Mouse (Mus musculus) bone marrow, adult 2 months (tissue): Measurements from ENCODE around the gene Mfsd6l. TPM values are rescaled to one million over a fixed set of nuclear protein-coding genes. Genes with fewer than 3 reads are reported as not detected.

ENCODE experiments used
- H3K27ac ChIP-seq: fragments of 200-500 bp; 2 replicates; pipeline ENCODE4 v1.5.1; 2012; ENCODE audit warnings: low read depth, mild to moderate bottlenecking, control low read depth, inconsistent platforms, low read length; ENCODE audit not compliant: control insufficient read depth, poor library complexity, insufficient read depth
- H3K4me1 ChIP-seq: fragments of 200-500 bp; 2 replicates; pipeline ENCODE4 v1.6.1; 2011; ENCODE audit warnings: low read length; ENCODE audit not compliant: control insufficient read depth, insufficient read depth
- H3K4me3 ChIP-seq: fragments of 200-500 bp; replicated peaks from 2 replicates; pipeline ENCODE3; 2011; ENCODE audit warnings: mild to moderate bottlenecking, low read depth, low read length, control low read depth; ENCODE audit not compliant: control insufficient read depth
- CTCF ChIP-seq: fragments of 200-500 bp; IDR thresholded peaks from 2 replicates; pipeline ENCODE4 v1.5.1; 2011; ENCODE audit warnings: low read length, control low read depth; ENCODE audit not compliant: control insufficient read depth, insufficient read depth
- POLR2A ChIP-seq: fragments of 200-500 bp; IDR thresholded peaks from 2 replicates; pipeline ENCODE4 v1.6.1; 2011; ENCODE audit warnings: low read depth, mild to moderate bottlenecking, control low read depth, low read length, borderline replicate concordance; ENCODE audit not compliant: control insufficient read depth
- WGBS: fragments of 180-500 bp; shearing (Covaris S2); methylation state at CpG from one replicate; pipeline ENCODE4 v1.1.7; 2018; 5-methylcytosine and 5-hydroxymethylcytosine counted together
- polyA plus RNA-seq: library from polyadenylated mRNA; stranded (reverse); fragments of >200 nt; gene quantifications from 2 replicates; pipeline ENCODE4 v1.2.4, GENCODE M21; 2011; ENCODE audit warnings: low replicate concordance; ENCODE audit not compliant: missing spikeins, insufficient read depth, insufficient read length

Gene Mfsd6l
- 0.97 and 1.1 TPM in 2 replicates for polyA plus RNA-seq

DNA sequence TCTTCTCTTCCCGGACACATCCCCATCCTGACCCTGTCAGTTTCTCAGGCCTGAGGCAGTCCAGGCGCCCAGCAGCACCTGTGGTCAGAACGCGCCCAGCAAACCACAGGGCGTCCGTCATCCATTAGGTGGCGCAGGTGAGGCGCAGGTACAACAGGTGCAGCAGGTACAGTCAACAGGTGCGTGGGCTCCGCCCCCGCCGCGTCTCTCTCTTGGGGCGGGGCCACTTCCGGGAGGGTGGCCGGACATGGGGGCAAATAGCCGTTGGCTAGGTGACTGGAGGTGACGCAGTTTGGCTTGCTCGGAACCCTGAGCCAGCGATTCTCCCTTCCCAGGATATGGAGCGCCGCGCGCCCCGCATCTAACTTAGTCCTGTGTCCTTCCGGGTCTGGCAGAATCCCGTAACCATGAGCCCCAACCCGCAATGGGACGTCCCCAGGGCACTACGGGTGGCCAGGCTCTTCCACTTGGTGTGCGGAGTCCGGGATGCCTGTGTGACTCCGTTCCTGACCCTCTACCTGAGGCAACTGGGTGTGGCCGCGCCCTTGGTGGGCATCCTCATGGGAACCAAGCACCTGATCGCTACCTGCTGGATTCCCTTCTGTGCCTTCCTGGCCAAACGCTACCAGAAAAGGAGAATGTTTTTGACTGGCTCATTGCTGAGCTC lies at the start of gene Mfsd6l:
TSS of gene Mfsd6l (plus strand) at position 269 of the 667 bp plus-strand sequence.
- Histone ChIP-seq H3K4me1 (no peaks in the 10 kb centered on the region), H3K27ac (no peak within 1 kb of the TSS), H3K4me3 (no peak within 1 kb of the TSS)
- 35% methylated on average over 37 of the region's 37 CpGs for WGBS
- TF ChIP-seq CTCF = peak; percentile 7; the same call in 1 of the 2 replicates
- TF ChIP-seq POLR2A = no peak

GRCm38 (mm10) chr11:68507246-68507645 lies 48.7 kb upstream of the Mfsd6l start:
- WGBS = 81% methylated on average over 7 of the region's 7 CpGs
- Histone ChIP-seq H3K4me1 (peaks cover 2% of the 10 kb centered on the region; the same call in 1 of the 2 replicates), H3K4me3 (no peak overlapping the region), H3K27ac (no peak overlapping the region)
- TF ChIP-seq POLR2A = no peak
- no peak for TF ChIP-seq CTCF

- WGBS = 61% methylated on average over 5 of the region's 5 CpGs
- no peak for TF ChIP-seq POLR2A
- no peak for TF ChIP-seq CTCF
Measured at GRCm38 (mm10) chr11:68508619-68509018, 47.4 kb upstream of the Mfsd6l start.

GRCm38 (mm10) chr11:68509194-68509593 lies 46.8 kb upstream of the Mfsd6l start:
- Histone ChIP-seq H3K27ac (no peak overlapping the region), H3K4me1 (peaks cover 2% of the 10 kb centered on the region; the same call in 1 of the 2 replicates), H3K4me3 (no peak overlapping the region)
- no peak for TF ChIP-seq CTCF
- no peak for TF ChIP-seq POLR2A
- WGBS = 1% methylated on average over 2 of the region's 2 CpGs

More at GRCm38 (mm10) chr11:68508619-68509018, 47.4 kb upstream of the Mfsd6l start:
- no peak overlapping the region for H3K4me3 ChIP-seq
- H3K4me1 ChIP-seq = peaks cover 2% of the 10 kb centered on the region; the same call in 1 of the 2 replicates
- no peak overlapping the region for H3K27ac ChIP-seq

GRCm38 (mm10) chr11:68513969-68514368 lies 42.0 kb upstream of the Mfsd6l start:
- no peak for TF ChIP-seq CTCF
- no peak for TF ChIP-seq POLR2A
- Histone ChIP-seq H3K4me3 (no peak overlapping the region), H3K27ac (no peak overlapping the region), H3K4me1 (peaks cover 2% of the 10 kb centered on the region; the same call in 1 of the 2 replicates)
- 11% methylated on average over 3 of the region's 3 CpGs for WGBS

DNA sequence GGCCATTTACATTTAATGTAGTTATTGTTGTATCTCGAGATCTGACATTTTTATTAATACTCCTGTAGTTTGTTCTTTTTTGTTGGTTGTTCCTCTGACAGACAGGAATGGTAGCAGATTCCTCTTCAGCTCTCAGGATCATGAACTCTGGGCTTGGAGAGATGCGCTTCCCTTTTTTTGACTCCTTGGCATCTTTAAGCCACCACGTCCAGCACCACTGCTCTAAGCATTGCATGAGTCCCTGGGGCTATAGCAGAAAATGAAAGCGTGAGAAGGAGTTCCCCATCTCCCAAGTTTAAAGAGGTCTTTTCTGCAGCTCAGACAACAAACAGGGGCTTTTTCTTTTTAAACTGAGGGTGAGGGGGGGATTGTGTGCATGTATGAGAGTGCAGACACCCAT lies 36.6 kb upstream of the Mfsd6l start:
- TF ChIP-seq POLR2A = no peak
- no peak for TF ChIP-seq CTCF
- 44% methylated on average over 4 of the region's 4 CpGs for WGBS
- Histone ChIP-seq H3K4me3 (no peak overlapping the region), H3K27ac (no peak overlapping the region), H3K4me1 (peaks cover 3% of the 10 kb centered on the region)

- TF ChIP-seq CTCF (no peak), POLR2A (no peak)
- 6% methylated on average over 5 of the region's 5 CpGs for WGBS
- Histone ChIP-seq H3K27ac (no peak overlapping the region), H3K4me1 (peaks cover 3% of the 10 kb centered on the region), H3K4me3 (no peak overlapping the region)
Measured at GRCm38 (mm10) chr11:68519815-68520214, 36.2 kb upstream of the Mfsd6l start.

DNA sequence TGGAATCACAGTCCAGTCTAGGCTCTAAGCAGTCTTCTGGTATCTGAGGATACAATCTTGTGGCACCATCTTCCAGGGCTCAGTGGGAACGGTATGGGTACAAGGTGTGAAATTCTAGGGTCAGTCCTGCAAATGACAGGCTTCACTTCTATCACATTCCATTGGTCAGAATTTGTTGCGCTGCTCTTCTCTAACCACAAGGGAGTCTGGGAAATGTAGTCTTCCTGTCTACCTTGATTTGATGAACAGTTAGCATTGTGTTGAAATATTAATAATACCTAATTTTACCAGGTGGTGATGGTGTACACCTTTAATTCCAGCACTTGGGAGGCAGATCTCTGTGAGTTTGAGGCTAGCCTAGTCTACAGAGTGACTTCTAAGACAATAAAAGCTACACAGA lies 35.5 kb upstream of the Mfsd6l start:
- no peak for TF ChIP-seq CTCF
- no peak for TF ChIP-seq POLR2A
- H3K4me3 ChIP-seq = no peak overlapping the region
- peaks cover 3% of the 10 kb centered on the region for H3K4me1 ChIP-seq
- WGBS = 70% methylated on average over 2 of the region's 2 CpGs
- no peak overlapping the region for H3K27ac ChIP-seq
